Mouse (Mus musculus): ENCODE measurements around the gene Nat9.

Gene Nat9

DNA sequence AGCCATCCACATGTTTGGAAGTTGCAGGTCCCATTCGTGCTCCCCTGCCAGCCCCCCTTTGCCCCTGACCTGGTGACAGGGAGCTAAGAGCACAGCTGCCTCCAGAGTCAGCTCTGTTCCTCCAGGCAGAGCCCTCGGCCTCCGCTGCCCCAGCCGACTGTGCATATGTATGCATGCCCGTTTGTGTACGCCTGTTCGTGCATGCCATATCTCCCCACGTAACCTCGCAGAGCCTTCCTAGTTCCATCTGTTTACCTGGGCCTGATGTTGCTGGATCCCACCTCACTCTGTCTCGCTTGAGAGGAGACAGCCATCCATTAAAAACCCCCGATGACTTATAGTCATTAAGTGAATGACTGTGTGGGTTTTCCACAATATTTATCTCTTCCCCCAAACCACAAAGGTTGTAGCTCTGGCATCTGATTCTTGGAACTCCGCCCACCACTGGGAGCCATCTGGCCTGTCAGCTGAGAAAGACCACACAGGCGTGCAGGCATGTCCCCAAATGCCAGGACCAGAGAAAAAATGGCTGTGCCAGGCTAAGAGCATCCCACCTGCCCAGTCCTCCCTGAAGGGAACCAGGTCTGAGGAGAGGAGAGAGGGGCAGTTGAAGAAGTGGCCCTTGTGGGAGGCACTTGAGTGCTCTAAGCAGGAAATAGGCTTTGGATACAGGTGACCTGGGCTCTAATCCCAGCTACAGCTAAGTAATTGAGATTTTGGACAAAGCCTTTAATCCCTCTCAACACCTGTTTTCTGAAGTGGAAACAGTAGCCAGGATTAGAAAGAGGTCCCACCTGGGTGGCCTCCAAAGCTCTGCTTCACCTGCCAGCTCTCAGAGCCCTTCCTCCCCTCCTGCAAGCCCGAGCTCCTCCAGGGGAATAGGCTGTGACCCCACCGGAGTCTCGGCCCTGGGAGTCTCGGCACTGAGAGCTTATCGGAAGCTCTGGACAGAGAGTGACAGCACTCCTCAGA, 30.1 kb upstream of the Nat9 start:
- no peak for DNase-seq (ENCODE audit: low spot score in 2 of 2)

GRCm38 (mm10) chr11:115215123-115215522, 27.5 kb upstream of the Nat9 start:
- DNase-seq (ENCODE audit: low spot score in 2 of 2), result no peak

DNA sequence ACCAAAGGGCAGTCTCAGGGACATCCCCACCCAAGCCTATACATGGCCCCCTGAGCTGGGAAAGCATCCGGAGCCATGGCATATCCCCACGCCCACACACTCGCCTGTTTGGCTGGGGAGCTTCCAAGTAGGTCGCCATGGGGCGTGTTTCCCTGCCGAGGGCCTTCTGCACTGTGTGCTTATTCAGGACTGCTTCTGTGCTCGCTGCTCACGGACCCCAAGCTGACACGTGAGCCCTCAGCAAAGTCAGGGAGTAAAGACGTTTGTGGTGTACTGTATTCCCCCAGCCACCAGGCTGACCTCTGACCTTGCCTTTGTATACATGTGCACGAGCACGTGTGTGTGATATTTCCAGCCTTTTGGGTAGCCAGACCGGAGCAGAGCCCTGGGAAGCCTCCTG, 24.5 kb upstream of the Nat9 start:
- DNase-seq (ENCODE audit: low spot score in 2 of 2), result peak in 1 of 2 experiments; percentile 34

GRCm38 (mm10) chr11:115209958-115210357, 22.3 kb upstream of the Nat9 start:
- DNase-seq (ENCODE audit: low spot score in 2 of 2), result no peak

DNA sequence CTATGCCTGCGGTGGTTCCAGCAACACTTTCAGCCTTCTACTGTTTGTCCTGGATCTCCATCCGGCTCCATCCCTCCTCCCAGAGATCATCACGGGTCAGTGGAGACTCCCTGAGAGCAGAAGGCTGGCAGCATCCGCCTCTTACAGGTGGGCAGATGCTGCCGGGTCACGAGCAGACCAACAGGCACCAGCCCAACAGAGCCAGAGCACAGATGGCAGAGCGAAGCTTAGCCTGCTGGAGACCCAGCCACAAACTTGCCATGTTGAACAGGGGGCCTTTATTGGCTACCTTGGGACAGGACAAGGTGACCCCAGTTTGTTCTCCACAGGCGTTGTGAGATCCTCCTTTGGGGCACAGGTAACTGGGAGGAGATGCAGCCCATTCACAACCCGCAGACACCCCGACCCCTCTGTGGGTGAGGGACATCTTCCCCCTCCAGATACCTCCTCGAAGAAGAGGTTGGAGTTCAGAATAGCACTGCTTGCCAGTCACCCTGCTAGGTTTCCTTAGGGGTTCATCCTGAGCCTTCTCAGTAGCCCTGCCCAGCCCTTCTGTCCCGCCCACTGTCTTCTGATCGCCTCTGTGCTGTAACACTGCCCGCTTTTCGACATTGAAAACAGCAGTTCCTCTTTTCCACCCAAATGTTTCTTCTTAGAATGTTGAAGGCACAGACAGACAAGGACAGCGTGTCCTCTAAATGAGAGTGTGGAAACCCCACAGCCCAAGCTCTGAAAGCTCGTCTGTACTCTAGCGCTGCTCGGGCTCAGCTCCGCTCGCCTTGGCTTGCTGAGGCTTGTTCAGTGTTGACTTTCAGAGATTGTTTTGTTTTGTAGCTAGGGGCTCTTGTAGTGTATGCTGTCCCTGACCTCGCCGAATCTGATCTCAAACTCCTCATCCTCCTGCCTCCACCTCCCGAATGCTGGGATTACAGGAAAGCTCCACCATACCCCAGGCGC, 21.4 kb upstream of the Nat9 start:
- no peak for DNase-seq (ENCODE audit: low spot score in 2 of 2)

DNA sequence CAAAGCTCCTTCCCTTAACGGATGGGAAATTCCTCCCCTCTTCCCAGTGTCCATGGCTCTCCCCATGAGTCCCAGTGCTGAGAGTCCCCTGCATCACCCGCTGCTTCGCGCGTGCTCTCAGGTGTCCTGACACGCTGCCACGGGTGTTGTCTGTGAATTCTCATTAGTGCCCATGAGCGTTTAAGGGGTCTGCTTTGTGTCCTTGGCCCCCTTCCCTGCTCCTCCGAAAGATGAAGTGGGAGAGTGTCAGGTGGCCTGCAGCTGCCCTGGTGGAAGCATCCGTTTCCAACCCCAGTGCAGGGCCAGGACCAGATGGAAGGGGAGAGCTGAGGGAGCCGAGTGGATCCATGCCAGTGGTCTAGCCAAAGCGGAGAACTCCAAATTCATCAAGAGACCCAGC, 20.5 kb upstream of the Nat9 start:
- DNase-seq (ENCODE audit: low spot score in 2 of 2), result no peak

DNA sequence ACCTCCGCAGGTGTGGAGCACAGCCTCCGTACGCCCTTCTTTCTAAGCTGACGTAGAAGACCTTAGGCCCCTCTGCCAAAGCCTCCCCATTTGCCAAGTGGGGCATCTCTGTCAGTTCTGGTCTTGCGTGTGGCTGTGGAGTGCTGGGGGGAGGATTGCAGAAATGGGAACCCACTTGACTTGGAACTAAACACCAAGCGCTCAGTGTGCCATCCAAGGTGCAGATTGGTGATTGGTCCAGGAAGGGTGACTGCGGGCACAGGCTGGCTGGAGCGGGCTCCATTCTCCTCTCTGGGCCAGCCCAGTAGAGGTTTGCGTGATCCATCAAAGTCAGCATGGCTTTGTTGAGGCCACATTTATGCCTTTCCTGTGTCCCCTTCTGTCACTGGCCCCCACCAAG, 15.1 kb upstream of the Nat9 start:
- no peak for DNase-seq (ENCODE audit: low spot score in 2 of 2)

- DNase-seq (ENCODE audit: low spot score in 2 of 2), result peak in 1 of 2 experiments; percentile 82
These were observed 14.7 kb upstream of the Nat9 start for GRCm38 (mm10) chr11:115202316-115202715.

- no peak for DNase-seq (ENCODE audit: low spot score in 2 of 2)
These were observed 12.9 kb upstream of the Nat9 start for GRCm38 (mm10) chr11:115200520-115200919.

DNA sequence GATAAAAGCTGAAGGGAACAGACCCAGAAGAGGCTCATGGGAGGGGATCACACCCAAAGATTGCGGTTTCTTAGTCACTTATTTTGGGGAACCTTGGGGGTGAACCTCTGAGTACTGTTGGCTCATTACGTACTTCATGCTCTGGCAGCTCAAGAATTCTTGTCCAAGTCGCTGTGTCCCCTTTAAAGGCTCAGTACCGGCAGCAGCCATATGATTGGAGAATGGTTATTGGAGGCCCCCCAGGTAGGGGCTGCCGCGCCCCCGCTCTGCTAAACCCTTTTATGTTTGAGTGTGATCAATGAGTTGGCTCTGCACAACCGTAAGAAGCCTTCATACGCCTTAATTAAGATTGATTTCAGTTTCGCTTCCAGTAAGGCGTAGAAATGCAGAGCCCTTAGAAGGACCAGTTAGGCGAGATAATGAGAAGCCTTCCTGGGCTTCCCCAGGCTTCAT, 11.3 kb upstream of the Nat9 start:
- no peak for DNase-seq (ENCODE audit: low spot score in 2 of 2)

DNA sequence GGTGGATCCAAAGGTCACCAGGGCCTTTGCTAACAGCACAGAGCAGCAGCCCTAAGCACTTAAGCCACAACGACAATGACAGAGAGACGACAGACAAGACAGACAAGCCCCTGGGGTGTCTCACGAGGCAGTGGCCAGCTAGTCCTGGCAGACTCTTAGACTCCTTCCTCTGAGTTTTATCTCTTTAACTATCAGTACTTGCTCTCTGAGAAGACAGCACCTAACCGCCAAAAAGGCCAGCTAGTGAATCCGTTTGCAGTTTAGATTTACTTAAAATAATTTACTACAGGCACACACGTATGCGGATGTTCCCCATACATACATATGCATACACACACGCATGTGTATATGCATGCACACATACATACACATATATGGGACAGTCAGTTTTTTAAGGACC, 9.9 kb upstream of the Nat9 start:
- no peak for DNase-seq (ENCODE audit: low spot score in 2 of 2)

DNA sequence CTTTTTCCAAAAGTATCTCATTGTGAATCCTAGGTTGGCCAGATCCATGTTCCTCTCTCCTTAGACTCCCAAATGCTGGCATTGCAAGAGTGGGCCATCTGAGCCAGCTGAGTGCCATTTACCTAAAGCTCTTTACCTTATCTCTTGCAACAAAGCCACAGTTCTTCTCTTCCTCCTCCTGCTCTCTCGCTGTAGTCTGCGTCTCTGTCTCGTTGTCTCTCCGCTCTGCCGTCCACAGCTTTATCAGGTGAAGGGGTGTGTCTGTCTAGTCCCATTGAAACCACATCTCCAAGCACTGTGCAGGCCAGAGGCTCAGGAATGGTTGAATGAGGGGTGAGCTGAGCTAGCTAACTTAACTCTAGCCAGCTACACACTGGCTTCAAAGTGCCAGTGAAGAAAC, 8.3 kb upstream of the Nat9 start:
- DNase-seq (ENCODE audit: low spot score in 2 of 2), result no peak

DNA sequence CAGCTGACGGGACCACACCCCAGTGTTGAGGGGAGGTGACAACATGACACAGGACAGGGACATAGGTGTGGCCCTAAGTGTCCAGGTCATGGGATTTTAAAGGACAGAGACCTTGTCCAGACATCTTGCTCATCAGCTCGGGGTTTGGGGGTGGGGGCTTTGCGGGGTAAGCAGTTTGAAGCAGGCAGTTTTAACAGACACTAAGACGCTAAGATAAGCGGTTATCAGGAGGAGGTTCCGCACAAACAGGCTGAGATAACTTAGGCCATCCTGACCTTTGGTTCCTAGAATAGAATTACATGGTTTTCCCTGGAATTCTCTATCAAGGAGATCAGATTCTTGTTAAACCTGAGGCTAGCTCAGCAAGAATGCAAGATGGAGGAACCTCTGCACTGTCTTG, 7.0 kb upstream of the Nat9 start:
- no peak for DNase-seq (ENCODE audit: low spot score in 2 of 2)

- no peak for DNase-seq (ENCODE audit: low spot score in 2 of 2)
These were observed 4.5 kb upstream of the Nat9 start for GRCm38 (mm10) chr11:115192180-115192579.

- DNase-seq (ENCODE audit: low spot score in 2 of 2), result no peak
These were observed 1.6 kb upstream of the Nat9 start for GRCm38 (mm10) chr11:115189304-115189703.

- DNase-seq (ENCODE audit: low spot score in 2 of 2), result no peak
These were observed 1.0 kb upstream of the Nat9 start for GRCm38 (mm10) chr11:115188539-115189231.

- peak; percentile 96 to 99 for DNase-seq (ENCODE audit: low spot score in 2 of 2)
These were observed 427 bp downstream of the Nat9 start, which contains the start of gene Tmem104 for GRCm38 (mm10) chr11:115187224-115187639. Gene Tmem104, plus strand, starts transcription at chr11:115187487.

GRCm38 (mm10) chr11:115184973-115185372, 2.7 kb downstream of the Nat9 start:
- DNase-seq (ENCODE audit: low spot score in 2 of 2), result no peak

- DNase-seq (ENCODE audit: low spot score in 2 of 2), result peak in 1 of 2 experiments; percentile 70
These were observed 5.6 kb downstream of the Nat9 start for GRCm38 (mm10) chr11:115181913-115182638.

GRCm38 (mm10) chr11:115179881-115180280, 7.8 kb downstream of the Nat9 start:
- no peak for DNase-seq (ENCODE audit: low spot score in 2 of 2)

- no peak for DNase-seq (ENCODE audit: low spot score in 2 of 2)
These were observed 8.5 kb downstream of the Nat9 start for GRCm38 (mm10) chr11:115179191-115179590.
